Mouse (Mus musculus): ENCODE results near the gene Xkr8.

GRCm38 (mm10) chr4:132760296-132760695, 27.9 kb upstream of the Xkr8 start:
- TF ChIP-seq POLR2A (IDR thresholded peaks at IDR 0.05; ENCODE audit: low read depth, low read length): no peak
- no peak for TF ChIP-seq UBTF (IDR thresholded peaks at IDR 0.05; ENCODE audit: low read depth, low read length)
- TF ChIP-seq ZC3H11A (IDR thresholded peaks at IDR 0.05; ENCODE audit: low read depth, low read length): no peak
- no peak for TF ChIP-seq NRF1 (IDR thresholded peaks at IDR 0.05; ENCODE audit: low read depth, low read length)
- TF ChIP-seq CTCF (conservative IDR thresholded peaks at IDR 0.05 in 1 of 2, IDR thresholded peaks at IDR 0.05 in 1 of 2; ENCODE audit: low read depth in 2 of 2, low read length in 2 of 2): no peak
- no peak for TF ChIP-seq JUND (conservative IDR thresholded peaks at IDR 0.05; ENCODE audit: low read depth, low read length)
- no peak for TF ChIP-seq E2F4 (IDR thresholded peaks at IDR 0.05; ENCODE audit: insufficient replicate concordance, low read depth, low read length)
- no peak for TF ChIP-seq MAFK (IDR thresholded peaks at IDR 0.05; ENCODE audit: insufficient replicate concordance, low read length)
- TF ChIP-seq TCF12 (IDR thresholded peaks at IDR 0.05; ENCODE audit: low read depth, low read length): no peak
- no peak for TF ChIP-seq MAX (IDR thresholded peaks at IDR 0.05; ENCODE audit: low read length)
- TF ChIP-seq EP300 (IDR thresholded peaks at IDR 0.05; ENCODE audit: low read length): peak; percentile 84
- no peak for TF ChIP-seq TBP (conservative IDR thresholded peaks at IDR 0.05; ENCODE audit: low read depth, low read length)
- TF ChIP-seq KAT2A (IDR thresholded peaks at IDR 0.05; ENCODE audit: insufficient replicate concordance, low read length): no peak
